Mouse (Mus musculus) activated CD4-positive, CD25-positive, alpha-beta regulatory T cell, adult 4 months (primary cell): ENCODE measurements around the gene Psap. TPM values are rescaled to one million over a fixed set of nuclear protein-coding genes. Genes with fewer than 3 reads are reported as not detected.
A peak's percentile ranks its signal among the peaks of the same experiment; 100 is the strongest.

ENCODE experiments used
- ATAC-seq: one replicate; pipeline ENCODE4 v1.8.0; 2017
- polyA plus RNA-seq, 2 experiments: library from polyadenylated mRNA; unstranded; fragments of 100-300 nt; shearing (Covaris generic); gene quantifications; one replicate each; pipeline ENCODE4 v1.2.1; 2017

The Psap gene
- polyA plus RNA-seq, 2 experiments from 2014 or later, result 95.5 to 199 TPM

DNA sequence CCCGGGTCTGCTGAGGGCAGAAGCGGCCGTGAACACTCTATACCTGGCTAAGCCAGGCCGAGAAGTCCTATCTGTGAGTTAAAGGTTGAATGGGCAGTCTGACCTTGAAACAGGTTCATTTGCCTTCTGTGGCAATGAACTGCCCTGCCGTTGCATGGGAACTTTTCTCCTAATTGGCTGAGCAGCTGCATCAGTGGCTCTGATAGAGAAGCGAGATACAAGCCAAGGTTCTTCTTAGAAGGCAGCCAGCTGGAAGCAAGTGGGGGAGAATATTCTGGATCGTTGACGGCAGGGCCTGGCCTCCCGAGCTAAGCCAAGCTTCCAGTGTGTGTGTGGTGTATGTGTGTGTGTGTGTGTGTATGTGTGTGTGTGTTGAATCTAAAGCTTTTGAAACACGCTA, 12.2 kb upstream of the Psap start:
- ATAC-seq, result no peak

DNA sequence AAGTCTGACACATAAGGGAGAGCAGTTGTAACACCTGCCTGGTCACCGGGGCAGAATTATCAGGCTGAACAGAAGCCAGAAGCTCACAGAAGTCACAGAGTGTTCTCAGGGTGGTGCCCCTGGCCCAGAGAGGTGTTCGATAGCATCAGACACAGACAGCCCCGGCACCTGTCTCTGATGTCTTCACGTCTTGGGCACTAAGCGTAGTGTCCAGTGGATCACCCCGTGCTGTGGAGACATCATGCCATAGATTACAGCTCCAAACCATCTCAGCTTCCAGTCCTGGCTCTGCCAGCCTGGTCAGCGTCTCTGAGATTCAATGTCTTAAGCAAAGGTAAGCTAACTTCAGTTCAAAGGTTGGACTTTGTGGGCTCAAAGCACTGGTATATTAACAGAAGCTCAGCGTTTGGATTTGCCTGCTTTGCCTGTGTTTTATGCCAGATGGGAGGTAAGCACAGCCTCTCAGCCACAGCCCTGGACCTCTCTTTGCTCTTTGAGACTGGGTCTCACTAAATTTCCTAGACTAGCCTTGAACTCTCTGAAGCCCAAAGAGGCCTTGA, 10.5 kb upstream of the Psap start:
- no peak for ATAC-seq

DNA sequence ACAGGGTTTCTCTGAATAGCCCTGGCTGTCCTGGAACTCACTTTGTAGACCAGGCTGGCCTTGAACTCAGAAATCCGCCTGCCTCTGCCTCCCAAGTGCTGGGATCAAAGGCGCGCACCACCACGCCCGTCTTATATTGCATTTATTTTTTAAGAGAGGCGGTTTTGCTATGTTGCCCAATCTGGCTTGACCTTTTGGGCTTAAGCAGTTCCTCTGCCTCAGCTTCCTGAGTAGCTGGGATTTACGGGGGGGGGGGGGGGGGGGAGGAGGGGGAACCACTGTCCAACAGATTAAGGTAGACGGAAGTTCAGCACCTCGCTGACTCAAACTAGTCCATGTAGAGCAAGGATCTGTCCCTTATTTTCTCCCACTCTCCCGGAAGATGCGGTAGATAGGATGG, 8.7 kb upstream of the Psap start:
- ATAC-seq, result no peak

DNA sequence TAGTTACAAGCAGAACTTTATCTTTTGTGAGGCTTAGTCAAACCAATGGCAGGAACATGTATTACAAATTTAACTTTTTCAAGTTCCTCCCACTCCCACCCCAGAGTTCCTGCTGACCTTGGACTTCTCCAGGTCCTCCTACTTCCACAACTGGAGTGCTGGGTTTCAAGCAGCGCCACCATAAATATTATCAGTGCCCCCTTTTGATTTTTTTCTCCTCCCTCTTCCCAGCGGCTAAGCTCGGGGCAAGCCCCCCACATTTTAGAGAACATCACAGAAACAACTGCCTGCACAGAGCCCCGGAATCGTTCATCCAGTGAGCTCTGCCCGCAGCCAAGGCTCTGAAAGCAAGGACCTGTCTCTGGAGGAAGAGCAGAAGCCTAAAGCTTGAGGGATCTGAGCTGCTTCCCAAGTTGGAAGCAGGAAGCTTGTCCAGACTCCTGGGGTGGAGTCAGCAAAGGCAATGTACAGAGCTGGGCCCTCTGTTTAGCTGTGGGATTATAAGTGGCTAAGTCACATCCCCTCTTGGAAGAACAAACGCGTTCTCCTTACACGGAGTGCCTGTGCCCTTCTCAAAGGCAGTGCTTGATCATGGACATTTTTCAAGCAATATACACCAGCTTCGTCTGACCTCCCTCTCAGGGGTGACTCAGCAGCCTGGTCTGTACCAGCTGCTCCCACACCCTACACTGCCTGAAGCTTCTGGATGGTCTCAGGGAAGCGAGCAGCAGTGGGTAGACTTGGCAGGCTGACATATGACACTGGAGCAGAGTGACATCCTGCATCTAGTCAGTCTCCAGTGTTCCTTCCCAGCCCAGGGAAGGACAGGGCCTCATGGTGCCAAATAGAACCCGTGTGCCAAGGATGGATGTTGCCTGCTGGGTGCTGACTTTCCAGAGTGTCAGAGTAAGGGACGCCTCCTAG, 8.0 kb upstream of the Psap start:
- ATAC-seq, result no peak

DNA sequence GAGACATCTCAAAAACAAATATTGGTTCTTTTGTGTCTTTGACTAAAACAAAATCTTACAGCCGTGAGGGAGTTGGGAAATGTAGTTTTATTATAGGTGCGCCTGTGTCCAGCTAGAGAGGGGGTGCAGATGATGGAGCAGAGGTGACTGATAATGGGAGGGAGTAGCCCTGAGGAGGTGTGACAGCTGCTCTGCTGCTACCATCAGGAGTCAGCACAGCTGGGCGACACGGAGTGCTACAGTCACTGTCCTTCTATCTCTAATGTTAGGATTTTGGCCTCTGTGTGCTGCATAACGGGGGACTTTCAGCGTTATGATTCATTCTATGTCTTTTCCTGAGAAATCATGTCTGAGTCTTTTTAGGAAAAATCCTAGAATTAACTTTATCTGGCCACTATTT, 6.4 kb upstream of the Psap start:
- no peak for ATAC-seq

DNA sequence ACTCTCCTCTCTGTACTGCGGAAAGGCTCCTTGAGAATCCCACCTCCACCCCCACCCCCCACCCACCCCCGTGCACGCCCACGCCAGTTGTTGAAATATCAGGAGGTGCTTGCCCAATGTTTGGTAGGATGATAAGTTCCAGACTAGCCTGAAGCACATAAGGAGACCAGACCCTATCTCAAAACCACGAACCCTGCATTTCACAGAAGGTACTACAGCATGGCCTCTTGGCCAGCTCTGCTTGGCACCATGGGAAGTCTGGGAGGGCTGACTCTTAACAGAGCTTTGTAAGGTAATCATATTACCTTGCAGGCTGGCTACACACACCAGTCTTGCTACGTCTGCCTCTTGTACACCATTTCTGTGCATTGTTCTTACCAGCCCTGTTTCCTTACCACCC, 5.2 kb upstream of the Psap start:
- no peak for ATAC-seq

DNA sequence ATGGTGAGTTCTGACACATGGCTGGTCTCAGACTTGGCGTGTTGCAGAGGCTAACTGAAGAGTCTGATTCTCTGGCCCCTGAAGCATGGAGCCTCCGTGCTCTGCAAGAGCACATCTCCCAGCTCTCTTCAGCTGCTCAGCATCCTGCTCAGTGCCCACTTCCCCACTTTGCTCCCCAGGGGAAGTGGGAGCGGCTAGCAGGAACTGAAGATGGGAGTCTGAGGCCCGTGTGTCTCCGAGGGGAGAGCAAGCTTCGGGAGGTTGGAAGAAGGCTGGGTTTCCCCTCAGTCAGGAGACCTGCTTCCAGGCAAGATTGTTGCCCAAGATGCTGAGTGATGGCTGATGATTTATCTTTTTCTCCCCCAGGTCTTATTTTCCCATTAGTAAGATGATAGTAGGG, 4.0 kb upstream of the Psap start:
- no peak for ATAC-seq

DNA sequence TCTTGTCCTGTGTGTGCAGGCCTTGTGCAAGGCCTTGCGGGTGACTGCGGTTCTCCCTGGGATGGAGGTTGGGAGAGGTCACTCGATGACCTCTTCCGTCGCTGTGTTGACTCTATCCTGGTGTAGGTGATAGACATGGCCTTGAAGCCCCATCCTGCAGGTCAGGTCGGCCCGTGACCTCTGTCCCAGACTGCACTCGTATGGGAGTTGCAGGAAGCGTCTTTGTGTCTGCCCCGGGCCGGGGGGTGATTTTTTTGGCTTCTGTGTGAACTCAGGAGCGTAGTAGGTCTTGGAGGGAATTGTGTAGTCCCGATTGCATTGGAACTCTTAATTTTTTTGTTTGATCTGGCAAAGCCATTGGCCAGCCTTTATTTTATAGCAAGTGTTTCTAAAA, 576 bp downstream of the Psap start:
- ATAC-seq, result peak; percentile 12

DNA sequence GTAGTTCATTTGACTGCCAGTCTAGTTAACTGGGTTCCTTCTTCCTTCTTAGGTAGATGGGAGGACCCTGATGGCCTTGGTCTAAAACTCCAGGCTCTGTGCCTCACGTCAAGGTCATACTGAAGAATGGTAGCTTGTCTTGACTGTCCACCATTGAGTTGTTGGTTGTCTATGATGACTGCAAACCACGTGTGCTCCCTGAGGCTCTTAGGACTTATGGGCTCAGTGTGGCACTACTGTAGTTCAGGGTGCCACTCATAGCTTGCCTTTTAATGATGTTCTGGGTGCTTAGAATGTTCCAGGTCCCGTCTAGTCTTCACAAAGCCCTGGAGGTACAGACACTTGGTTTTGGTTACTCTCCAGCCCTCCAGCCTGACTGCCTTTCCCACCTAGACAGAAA, 1.4 kb downstream of the Psap start:
- no peak for ATAC-seq

DNA sequence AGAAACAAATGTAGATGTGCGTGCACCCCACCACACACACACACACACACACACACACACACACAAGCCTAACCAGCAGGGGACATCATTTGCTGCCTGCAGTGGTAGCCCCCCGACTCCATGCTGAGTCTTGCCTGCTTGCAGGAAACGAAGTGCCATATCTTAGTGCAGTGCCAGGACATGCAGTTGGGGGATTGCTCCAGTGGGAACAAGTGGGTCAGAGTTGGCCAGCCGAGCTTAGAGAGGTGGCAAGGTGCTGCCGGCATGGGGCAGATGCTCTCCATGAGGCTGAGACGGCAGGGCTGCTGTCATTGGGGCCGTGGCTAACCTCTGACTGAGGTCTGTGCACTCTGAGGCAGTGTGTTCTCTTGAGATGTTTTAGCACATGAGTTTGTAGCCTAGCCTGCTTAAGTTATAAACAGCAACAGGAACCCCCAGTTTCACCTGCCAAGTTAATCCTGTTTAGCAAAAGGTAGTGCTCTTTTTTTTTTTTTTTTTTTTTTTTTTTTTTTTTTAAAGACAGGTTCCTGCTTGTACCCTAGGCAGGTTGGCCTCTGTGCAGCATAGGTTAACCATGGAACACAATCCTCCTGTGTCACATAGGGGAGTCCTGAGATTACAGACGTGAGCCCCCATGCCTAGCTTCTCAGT, 2.0 kb downstream of the Psap start:
- ATAC-seq, result no peak

DNA sequence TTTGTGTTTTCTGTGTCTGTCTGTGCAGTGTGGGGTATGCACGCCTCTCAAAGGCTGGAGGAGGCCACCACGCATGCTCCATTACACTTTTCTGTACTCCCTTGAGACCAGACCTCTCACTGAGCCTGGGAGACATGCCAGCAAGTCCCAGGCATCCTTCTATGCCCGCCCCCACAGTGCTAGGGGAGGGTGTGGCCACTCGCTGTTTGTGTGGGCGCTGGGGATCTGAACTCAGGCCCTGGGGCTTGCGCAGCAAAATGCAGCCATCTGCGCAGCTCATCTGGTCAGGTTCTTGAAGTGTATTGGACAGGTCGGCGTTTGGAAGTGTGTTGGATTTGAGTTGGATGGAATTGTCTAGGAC, 2.5 kb downstream of the Psap start:
- ATAC-seq, result no peak

DNA sequence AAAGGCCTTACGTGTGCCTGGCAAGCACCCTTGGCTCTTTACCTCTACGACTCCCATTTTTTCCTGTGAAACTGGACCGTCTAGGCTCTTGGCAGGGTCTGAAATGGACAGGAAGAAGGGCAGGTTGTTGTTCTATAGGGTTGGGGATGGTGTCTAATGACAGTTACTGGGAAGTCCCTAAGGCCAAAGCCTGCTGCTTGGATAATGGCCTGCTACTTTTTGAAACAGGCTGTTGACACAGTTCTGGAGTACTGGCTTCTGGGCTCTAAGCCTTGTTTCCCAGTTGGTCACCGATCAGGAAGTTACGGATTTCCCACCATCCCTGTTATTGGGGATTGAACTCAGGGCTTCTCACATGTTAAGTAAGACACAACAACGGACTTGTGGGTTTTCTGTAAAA, 2.9 kb downstream of the Psap start:
- no peak for ATAC-seq

DNA sequence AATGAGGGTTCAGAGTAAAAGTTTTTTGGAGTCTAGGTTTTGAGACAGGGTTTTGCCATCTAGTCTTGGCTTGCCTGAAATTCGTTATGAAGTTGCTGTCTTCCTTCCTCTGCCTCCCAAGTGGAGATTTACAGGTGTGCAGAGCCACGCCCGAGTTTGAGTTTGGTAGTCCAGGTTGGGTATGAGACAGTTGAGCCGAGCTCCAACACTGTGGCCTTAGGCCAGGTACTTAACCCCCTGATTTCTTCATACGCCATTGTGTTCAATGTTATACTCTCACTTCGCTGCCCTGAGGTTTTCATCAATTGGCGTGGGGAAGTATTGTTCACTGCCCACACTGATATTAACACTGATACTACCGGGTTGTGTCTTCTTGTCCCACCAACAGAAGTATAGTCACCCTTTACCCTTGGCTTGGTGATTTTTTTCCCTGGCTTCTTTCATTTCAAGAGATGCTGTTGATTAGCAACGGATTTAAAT, 4.2 kb downstream of the Psap start:
- no peak for ATAC-seq

DNA sequence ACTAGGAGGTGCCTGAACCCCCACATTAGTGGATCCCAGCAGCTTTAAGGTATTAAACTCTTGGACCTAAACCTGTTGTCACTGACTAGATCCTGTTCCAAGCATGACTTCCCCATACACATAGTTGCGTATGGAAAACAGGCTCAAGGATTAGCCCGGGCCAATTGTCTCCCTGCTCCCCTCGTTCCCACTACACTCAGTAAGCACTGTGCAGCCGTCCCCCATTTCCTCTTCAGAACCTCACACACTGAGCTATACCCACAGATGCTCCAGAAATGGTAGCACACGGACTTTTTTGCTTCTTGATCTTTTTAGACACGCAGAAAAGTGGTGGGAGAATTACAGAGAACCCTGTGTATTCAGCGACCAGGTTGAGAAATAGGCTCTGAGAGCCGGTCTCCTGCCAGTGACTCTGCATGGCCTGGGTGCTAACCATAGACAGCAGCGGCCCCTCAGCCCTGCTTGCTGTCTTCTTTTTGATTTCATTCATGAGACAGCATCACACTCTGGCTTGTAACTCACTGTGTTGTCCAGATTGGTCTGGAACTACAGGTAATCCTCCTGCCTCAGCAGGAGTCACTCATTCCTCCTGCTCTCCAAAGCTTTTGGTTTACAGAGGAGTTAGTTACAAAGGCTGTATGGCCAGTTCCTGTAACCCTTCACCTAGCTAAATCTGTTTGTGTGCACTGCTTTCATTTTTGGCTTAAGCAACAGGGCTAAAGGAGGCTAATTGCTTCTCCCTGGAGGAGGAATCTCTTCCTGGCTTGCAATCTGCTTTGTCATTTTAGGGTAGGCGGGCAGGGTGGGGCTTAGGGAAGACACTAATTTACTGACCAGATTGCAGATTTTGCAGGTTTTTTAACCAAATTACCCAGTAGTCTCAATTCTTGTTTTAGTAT, 4.9 kb downstream of the Psap start:
- no peak for ATAC-seq

DNA sequence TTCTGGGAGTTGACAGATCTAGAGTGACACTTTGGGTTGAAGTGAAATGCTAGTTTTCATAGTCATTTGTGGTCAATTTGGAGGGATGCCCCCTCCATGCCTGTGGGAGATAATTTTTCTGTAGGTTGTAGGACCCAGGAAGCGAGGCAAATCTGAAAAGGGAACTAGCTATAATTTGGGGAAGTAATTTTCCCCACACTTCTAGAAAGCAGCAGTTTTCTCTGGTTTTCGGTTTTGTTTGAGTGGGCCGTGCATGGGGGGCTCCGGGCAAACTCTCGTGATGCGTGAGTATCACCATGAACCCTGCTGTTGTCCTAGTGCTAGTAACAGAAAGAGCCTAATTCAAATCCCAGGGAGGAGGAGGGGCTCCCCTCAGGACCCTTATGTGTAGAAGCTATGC, 6.8 kb downstream of the Psap start:
- ATAC-seq, result no peak

DNA sequence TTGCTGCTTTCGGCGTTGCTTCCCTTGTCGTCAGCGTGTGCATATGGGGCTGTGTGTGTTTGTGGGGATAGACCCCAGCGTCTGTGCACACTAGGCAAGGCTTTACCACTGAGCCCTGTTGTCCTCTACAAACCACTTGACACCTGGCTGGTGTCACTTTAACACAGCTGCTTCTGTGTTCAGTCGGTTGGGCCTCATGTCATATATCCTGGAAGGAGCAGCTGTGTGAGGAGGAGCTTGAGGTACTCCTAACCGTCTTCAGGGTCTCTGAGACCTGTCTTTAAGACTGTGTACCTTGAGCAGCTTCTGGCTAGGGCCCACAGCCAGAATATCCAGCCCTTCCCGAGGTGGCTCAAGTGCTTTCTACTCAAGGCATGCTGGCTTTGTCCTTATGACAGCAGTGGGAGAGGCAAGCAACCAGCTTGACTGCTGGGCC, 7.3 kb downstream of the Psap start:
- no peak for ATAC-seq

DNA sequence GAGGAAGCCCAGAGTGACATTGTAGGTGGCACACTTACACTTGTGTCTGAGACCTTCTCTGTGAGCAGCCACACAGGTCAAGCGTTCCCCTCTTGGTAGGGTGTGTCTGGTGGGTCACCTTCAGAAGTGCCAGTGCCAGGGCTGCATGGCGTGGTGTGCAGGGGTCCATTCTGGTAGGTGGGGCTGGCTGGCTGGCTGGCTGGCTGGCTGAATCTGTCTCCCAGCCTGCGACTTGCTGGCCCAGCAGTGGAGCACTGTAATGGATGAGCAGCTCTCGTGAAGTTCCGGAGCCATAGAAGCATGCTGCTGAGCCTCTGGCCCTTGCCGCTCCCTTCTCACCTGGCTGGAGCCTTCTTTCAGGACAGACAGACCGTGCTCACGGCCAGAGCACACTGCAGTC, 7.8 kb downstream of the Psap start:
- no peak for ATAC-seq

DNA sequence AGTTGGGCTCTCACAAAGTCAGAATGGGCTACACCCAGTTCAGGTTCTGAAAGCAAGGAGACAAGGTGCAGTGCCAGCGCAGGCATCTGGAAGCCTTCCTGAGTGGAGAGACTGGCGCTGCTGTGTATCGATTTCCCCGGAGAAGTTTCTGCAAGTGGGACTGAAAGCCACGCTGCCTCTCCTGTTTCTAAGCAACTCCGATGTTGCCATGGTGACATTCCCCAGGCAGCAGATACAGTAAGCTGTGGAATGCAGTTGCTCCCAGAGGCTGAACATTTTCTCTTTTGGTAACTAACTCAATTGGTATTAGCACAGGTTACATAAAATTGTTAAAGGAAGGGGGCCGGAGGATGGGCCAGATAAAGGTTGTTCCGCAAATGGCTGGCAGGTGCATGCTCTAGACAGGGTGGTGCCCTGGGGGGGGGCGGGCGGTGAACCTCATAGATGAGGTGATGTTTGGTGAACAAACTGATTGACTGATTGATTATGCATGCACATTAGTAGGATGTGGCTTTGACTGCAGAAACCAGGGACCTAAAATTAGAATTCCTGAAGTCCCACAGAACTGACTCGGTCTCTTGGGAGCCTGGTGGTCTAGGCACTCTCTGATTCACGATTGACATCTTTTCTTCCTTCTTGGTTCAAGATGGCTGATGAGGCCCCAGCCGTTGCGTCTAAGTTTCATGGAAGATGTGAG, 8.4 kb downstream of the Psap start:
- ATAC-seq, result no peak

DNA sequence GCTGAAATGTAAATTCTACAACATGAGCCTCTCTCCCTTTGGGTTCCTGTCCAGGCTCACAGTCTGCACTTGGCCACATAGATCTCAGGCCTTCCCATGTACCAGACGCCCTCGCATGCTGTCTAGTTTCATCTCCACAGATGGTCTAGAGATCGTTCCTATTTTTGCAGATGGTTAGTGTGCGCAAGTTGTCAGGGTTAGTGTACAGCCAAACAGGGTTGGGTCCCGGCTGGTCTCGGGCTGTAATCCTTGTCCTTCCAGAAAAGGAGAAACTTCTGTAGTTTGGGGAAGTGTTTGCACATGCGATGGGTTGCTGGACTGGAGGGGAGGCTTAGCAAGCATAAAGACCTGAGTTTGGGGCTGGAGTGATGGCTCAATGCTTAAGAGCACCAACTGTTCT, 9.1 kb downstream of the Psap start:
- ATAC-seq, result no peak

DNA sequence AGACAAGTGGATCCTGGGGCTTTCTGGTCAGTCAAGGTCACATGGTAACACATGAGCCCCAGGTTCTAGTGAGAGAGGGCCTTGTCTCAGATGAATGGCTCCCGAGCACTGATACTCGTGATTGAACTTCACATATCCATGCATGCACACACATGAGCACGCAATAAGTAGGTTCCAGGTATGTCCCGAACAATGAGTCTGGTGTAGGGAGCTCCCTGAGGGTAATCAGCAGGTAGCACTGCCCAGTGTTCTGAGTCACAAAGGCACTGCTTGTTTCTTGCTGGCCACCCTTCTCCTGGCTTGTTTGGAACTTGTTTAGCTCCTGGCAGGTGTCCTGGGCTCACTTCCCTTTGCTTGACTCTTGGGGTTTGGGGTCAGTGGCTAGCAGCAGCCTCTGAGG, 9.7 kb downstream of the Psap start:
- ATAC-seq, result no peak

DNA sequence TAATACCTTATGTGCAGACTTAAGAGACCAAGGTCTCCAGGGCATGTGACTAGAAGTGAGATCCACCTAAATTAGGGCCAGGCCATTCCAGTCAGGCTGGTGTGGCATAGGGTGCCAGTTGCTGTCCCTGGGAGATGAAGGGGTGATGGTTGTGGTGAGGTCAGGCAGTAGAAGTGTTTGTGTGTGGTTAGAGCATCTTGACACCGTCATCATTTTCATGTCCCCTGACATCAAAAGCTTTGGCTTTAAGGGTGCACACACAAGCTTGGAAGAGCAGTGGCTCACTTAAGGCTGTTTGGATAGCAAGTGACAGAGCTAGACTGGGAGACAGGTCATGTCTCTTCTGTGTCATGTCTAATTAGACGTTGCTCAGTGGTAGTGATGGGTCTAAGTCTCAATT, 10.3 kb downstream of the Psap start:
- ATAC-seq, result peak; percentile 24

DNA sequence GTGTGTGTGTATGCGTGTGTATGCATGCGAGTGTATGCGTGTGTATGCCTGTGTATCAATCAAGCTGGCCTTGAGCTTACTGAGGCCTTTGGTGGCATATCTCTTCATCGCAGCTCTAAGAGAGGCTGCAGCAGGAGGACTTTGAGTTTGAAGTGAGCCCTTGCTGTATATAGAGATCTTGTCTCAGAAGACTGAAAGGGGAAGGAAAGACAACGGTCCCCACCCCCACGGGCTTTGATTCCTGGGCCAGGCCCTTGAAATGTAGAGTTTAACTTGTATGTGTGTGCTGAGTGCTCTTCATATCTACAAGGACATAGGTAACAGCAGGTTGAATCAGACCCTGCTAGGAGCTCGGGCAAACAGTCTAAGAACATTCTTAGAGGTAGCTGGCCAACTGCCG, 11.8 kb downstream of the Psap start:
- ATAC-seq, result no peak
